Mouse (Mus musculus) megakaryocyte-erythroid progenitor cell, adult 5-6 weeks (primary cell): ENCODE measurements around the gene Tcta. TPM values are rescaled to one million over a fixed set of nuclear protein-coding genes. Genes with fewer than 3 reads are reported as not detected.
"Not testable (repeated sequence)": the region's sequence is repeated elsewhere in the genome, so short reads cannot be mapped to it uniquely, and the experiment has no call there.

Experiments
- ATAC-seq: replicated peaks from 2 replicates; pipeline ENCODE4 v1.8.0; 2016; ENCODE audit warnings: mild to moderate bottlenecking, inconsistent platforms; ENCODE audit not compliant: severe bottlenecking, poor library complexity, low FRiP score, low TSS enrichment
- total RNA-seq, 2 experiments: library from RNA; stranded (forward) in 1 of 2; stranded (reverse) in 1 of 2; fragments of 200-1000, 215-1000 nt in 1 of 2; fragments of >200 nt in 1 of 2; fragmentation: Nextera tagmentation in 1 of 2; gene quantifications; 2 replicates each; pipeline ENCODE4 v1.2.3; 2014 to 2017

The Tcta gene
- total RNA-seq, 2 experiments from 2014 or later = 1.4 to 2.8 TPM

DNA sequence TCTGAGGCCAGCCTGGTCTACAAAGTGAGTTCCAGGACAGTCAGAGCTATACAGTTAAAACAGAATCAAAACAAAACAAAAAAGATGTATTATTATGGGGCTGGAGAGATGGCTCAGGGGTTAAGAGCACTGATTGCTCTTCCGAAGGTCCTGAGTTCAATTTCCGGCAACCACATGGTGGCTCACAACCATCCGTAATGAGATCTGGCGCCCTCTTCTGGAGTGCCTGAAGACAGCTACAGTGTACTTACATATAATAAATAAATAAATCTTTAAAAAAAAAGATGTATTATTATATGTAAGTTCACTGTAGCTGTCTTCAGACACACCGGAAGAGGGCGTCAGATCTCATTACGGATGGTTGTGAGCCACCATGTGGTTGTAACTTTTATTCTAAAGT, 16.1 kb upstream of the Tcta start:
- not testable (repeated sequence) for ATAC-seq

DNA sequence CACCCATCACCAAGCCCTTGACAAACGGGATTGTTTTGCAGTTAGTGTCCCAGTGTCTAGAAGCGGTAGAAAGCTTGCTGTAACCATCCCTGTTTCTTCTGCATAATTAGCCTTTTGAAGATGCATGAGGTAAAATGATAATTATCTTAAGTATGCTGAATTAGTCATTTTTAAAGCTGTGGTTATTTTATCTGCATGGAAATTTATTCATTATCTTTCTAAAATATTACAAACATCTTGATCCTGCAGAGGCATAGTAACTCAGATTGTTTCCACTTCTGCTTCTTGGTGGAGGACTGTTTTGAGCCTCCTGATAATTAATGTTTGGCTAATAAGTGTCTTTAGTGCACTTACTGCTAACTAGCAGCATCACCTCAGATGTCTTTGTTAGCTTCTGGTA, 12.5 kb upstream of the Tcta start:
- ATAC-seq = no peak

DNA sequence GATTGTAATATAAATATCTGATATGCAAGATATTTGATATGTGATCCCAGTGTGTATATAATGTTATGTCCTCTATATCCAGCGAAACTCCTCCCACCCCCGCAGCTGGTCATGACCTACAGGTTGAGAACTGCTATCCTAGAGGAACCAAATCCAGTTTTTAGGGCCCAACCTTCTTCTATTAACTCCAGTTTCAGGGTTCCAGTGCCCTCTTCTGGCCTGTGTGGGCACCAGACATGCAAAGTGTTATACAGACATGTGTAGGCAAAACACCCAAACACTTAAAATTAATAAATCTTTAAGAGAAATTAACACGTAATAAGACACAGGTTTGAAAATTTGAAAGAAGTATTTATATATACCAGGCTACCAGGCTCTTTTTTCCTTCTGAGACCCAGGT, 11.6 kb upstream of the Tcta start:
- 0 out of 2 replicates have a peak, but pooled peaks have one; percentile 37 for ATAC-seq

DNA sequence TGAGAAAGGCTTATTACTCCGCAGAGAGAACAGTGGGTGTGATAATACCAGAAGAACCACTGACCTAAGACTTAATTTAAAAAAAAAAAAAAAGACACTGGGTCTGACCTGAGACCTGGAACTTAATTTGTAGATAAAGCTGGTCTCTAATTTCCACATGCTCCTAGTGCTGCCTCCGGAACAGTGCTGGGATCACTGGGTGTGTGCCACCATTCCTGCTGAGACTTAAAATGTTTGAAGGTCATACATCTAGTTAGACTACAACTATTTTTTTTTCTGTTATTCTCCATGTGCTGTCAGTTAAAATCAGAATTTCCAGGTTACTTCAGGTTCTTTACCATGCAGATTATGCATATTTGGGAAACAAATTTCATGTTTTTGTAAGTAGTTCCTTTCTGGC, 2.2 kb upstream of the Tcta start:
- no peak for ATAC-seq

DNA sequence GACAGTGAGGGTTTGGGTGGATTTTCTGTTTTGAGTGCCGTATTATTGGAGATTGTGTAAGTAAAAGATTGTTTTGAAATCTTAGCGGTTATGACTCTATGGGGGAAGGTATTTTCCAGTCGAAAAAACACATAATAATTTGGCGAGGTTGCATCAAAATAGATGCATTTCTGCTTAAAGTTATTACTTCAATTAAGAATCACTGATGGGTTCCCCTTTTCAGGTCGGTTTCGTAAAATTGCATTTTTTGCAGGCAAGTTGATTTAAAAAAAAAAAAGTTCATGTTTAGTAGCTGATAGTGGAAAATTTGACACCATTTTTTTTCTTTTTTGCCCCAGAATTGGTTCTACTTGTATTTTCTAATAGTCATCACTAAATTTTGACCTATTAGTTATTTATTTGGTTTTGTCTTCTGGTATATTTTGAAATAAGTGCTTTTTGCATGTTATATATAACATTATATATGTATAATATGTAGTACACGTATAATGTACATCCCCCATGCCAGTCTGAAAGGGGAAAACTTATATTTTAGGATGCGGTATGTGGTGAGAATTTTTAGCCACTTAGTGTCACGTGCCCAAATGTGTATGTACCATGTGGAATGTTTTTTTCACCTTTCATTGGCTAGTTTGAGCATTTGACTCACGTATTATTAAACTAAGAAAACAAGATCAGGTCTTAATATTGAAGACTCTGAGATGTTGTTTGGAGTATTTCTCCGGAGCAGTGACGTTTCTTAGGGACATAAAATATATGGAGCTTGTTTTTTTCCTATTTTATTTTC, 1.3 kb upstream of the Tcta start:
- no peak for ATAC-seq

DNA sequence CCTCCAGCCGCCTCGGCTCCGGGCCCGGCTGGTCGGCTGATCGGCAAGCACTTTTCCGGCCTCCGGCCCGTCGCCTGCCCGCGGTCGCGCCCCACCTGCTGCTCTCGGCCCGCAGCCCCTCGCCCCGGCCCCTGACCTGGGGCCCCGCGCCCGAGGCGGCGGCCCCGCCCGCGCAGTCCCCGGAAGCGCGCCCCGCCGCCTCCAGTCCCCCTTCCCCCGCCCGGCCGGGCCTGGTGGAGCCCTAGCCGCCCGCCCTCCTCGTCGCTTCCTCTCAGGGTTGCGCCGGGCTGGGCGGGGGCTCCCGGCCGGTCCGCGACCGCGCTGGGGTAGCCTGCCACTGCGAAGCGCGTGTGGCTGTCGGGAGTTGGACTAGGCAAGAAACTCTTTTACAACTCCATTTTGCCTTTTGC, 616 bp upstream of the Tcta start:
- peak; percentile 45 for ATAC-seq

DNA sequence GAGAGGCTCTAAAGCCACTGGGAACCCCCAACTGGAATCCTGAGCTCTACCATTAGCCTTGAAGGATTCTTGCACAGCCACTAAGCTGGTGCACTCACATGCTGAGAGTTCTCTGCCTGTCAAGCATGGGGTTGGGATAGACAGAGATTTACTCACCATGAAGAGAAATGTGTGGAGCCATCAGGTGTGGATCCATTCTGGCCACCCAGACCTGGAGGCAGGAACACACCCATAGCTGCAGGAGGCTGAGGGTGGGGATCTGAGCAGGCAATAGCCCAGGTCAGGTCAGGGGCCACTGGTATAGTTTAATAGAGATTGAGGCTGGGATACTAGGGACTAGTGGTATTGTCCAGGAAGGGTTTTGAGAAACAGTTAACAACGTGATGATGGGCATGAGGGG, 790 bp downstream of the Tcta start:
- ATAC-seq = 0 out of 2 replicates have a peak, but pooled peaks have one; percentile 1

DNA sequence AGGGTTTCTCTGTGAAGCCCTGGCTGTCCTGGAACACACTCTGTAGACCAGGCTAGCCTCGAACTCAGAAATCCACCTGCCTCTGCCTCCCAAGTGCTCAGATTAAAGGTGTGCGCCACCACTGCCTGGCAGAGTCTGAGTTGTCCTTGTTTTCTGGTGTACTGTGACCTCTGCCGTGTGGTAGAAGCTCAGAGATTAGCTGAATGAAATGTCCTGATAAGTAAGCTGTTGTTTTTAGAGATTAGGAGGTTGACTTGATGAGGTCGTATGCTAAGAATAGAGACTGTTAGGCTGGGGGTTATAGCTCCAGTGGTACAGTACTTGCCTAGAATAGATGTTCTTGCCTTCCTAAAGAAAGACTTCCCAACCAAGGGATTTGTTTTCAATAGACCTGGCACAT, 1.2 kb downstream of the Tcta start:
- ATAC-seq = peak; percentile 31; the same call in 1 of the 2 replicates

DNA sequence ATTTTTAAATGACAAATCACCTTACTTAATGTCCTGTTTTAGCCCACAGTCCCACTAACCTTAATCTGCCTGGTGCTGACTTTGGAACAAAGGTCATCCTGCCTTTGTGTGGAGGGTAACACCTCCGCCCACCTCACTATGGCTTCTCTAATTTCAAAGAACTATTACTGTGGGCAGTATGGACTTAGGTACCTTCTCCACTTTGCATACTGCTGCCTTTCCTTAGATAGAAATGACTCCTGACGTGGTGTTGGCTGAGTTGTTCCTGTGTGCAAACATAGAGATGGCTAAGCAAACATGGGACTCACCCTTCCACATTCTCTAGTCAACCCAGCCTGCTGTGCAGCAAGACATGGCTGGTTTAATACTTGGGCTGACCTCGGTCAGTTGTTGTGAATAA, 4.1 kb downstream of the Tcta start:
- no peak for ATAC-seq

DNA sequence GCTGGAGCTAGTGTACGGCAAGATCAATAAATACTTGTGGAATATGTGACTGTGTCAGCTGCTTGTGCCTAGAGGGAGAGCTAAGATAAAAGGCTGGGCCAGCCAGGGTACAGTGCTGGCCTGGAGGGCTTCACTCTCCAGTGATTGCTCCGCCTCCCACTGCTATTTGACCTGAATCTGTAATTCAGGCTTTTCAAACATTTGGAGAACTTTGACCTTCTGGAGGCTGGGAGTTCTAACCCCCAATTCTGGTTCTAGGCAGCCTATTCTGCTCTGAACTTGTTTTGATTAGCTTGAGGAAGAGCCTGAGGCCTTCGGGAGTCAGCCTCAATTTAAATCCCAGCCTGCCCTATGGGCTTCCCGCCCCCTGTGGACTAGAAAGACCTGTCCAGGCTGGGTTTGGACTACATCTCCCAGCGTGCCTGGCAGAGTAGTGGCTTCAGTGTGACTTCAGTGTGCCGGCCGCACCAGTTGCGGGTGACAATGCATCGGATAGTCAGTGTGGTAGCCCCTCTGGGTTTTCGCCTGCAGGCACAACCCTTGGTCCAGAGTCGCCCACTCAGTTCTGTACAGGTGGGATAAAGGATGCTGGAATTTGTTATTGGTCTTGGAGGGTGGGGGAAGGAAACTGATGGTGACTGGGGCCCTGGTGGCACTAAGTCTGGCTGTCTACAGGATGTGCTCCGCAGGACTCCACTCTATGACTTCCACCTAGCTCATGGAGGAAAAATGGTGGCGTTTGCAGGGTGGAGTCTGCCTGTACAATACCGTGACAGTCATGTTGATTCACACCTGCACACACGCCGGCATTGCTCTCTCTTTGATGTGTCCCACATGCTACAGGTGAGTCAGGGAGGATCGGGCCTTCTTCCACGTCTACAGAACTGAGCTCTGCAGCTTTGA, 9.3 kb downstream of the Tcta start, which contains the start of gene Amt:
Amt (plus strand) TSS at position 401 of the 903 bp plus-strand sequence.
- no peak for ATAC-seq

DNA sequence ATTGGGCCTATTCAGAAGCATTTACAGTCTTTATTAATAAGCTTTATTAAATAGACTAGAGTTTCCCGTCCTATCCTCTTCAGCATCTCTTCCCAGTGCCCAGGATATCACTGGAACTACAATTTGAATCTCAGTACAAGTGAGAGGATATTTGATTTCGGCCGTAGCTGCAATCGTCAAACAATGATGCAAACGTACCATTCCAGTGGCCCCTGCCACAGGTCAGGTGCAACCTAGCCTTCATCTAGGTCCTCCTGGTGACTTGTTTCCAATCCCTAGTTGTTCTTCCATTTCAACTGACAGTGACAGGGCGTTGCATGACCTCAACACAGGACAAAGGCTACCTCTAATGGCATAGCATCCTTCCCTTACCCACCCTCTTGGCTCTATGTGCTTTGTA, 15.2 kb downstream of the Tcta start:
- ATAC-seq = no peak

DNA sequence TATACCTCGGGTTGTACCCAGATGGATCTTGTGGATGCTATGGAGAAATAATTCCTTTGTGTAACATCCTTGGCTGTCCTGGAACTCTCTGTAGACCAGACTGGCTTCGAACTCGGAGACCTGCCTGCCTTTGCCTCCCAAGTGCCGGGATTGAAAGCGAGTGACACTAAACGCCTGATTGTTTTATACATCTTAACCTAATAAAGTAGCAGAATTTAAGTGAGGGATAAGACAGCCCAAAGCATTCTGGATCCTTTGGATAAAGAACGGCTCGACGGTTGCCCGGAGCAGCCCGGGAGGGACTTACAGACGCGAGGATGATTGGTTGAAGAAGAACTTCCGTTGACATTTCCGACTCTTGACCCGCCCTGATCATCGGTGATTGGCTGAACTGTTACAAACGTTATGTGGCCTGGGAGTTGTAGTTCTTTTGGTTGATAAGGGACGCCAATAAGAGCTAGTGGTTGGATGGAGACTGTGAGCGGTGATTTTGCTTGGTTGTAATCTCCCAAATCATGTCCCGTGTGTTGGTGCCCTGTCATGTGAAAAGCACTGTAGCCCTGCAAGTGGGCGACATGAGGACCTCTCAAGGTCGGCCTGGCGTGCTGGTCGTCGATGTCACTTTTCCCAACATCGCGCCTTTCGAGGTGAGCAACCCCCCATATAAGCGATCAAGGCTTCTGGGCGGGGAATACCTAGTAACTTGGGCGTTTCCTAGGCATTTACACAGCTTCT, 15.8 kb downstream of the Tcta start, which contains the start of gene Nicn1:
Nicn1 (plus strand) TSS at position 414 of the 735 bp plus-strand sequence.
- ATAC-seq = peak; percentile 99

DNA sequence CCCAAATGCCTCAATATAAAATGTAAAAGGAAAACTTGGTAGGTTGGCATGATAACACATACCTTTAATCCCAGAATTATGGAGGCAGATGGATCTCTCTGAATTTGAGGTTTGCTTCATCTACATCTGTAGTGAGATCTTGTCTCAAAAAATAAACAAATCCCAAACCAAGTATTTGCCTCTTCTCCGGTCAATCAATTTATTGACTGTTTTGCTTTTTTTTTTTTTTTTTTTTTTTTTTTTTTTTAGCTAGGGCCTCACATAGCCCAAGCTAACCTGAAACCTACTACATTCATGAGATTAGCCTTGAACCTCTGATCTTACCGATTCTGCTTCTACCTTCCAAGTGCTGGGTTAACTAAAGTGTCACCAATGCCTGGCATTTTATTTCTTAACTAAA, 16.6 kb downstream of the Tcta start:
- ATAC-seq = no peak

DNA sequence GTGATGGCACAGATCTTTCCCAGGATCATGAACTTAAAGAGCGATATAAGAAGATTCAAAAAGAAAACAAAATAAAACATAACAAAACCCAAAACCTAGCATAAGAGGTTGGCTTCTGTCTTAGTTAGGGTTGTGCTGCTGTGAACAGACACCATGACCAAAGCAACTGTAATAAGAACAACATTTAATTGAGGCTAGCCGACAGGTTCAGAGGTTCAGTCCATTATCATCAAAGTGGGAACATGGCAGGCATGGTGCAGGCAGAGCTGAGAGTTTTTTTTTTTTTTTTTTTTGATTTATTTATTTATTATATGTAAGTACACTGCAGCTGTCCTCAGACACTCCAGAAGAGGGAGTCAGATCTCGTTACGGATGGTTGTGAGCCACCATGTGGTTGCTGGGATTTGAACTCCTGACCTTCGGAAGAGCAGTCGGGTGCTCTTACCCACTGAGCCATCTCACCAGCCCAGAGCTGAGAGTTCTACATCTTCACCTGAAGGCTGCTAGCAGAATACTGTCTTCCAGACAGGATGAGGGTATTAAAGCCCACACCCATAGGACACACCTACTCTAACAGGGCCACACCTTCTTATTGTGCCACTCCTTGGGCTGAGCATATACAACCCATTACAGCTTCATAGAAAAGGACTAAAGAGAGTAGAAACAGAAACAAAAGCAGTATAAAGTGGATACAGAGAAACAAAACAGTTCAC, 18.3 kb downstream of the Tcta start:
- ATAC-seq = not testable (repeated sequence)

DNA sequence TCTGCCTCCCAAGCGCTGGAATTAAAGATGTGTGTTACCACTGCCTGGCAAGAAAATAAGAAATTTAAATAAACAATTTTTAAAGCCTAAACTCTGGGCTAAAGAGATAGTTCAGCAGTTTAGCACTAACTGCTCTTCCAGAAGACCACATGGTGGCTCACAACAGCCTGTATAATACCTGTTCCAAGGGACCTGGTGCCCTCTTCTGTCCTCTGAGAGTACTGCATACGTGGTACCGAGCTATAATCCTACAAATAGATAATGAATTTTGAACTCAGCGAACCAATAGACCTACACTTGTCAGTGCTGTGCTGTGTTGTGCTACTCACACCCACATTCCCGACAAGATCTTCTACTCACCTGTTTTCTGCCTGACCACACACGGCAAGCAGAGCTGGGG, 21.6 kb downstream of the Tcta start:
- peak; percentile 98 for ATAC-seq

DNA sequence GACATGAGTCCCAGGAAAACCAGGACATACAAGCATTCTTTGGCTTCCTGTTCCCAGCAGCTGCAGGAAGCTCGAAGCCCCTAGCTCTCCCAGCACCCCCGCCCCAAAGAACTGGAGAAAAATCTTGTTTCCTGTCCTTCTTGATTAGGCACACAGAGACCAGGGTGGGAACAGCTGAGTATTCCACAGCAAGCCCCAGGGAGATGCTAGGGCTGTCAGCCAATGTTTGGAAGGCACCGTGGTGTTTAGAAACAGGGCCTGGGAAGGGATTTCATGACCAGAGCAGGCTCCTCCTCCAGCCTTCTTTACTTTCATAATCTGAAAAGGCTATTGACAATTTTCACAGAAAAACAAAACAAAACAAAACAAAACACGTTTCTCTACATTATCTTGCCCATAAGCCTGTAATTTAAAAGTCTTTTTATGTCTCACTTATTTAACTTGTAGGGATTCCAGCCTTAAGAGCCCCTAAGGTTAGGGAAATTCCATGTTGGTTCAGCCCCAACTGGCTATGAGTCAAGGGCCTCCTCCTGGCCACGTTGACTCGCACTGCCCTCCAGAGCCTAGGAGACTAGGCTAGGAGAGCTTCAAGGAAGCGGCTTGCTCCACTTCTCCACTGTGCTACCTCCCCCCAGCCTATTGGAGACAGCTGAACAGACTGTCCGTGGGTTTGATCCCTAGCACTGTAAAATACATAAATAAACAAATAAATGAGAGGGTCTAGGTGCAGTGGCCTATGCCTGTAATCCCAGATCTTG, 25.7 kb downstream of the Tcta start:
- ATAC-seq = no peak

DNA sequence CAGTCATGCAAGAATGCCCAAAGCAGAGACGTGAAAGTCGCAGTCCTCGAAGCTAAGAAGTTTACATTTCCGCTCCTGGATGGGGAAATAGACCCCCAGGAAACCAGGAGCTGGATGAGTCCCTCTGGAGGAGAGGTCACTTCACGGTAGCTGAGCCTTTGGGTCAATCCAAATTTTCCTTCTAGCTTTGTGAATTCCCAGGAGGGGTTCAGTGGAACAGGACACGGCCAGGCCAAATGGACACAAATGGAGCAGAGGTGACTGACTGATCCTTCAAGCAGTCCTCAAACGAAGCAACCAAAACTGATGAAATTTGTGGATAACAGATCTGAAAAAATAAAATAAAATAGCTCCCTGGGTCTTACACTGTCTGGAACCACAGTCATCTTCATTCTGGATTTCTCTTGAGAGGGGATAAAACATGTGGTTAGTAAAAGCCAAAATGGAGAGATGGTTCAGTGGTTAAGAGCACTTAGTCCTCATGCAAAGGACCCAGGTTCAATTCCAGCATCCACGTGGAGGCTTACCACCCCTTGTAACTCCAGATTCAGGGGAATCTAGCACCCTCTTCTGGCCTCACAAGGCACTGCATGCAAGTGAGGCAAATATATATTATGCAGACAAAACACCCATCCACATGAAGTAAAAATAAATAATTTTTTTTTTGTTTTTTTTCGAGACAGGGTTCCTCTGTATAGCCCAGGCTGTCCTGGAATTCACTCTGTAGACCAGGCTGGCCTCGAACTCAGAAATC, 27.1 kb downstream of the Tcta start:
- ATAC-seq = peak; percentile 73; the same call in 1 of the 2 replicates

DNA sequence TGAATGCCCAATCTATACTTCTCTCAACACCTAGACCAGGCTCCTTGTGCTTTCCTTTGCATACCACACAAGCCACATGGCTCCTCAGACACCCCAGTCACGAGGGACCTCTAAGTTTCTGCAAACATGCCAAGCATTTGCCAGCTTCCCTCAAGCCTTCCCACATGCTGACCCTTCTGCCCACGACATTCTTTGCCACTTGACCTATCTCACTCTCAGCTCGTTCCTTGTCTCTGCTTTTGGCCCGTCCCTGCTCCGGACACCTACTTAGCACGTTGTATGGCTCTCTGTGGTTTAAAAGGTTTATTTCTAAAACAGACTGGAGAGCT, 30.7 kb downstream of the Tcta start:
- ATAC-seq = no peak
